Mouse (Mus musculus): ENCODE measurements around the gene 1700001C19Rik.

GRCm38 (mm10) chr17:47452886-47453285 lies 15.7 kb upstream of the 1700001C19Rik start:
- TF ChIP-seq CTCF (IDR thresholded peaks at IDR 0.05; ENCODE audit: extremely low read depth, insufficient read depth, insufficient read length, insufficient replicate concordance) (no peak), POLR2A (IDR thresholded peaks at IDR 0.05; ENCODE audit: low read depth, low read length) (no peak)

Data from spleen, adult 2 months (tissue).